Mouse (Mus musculus): ENCODE measurements around the gene Atr. TPM values are rescaled to one million over a fixed set of nuclear protein-coding genes. Genes with fewer than 3 reads are reported as not detected.

Gene Atr
- polyA plus RNA-seq, 1 experiment, result 1.7 TPM

- TF ChIP-seq MAX (IDR thresholded peaks at IDR 0.05; ENCODE audit: low read depth), result no peak
- TF ChIP-seq TCF3 (IDR thresholded peaks at IDR 0.05; ENCODE audit: insufficient read length, low read depth), result no peak
- TF ChIP-seq REST (IDR thresholded peaks at IDR 0.05; ENCODE audit: insufficient read depth, insufficient read length), result no peak
- TF ChIP-seq MYOD1 (IDR thresholded peaks at IDR 0.05; ENCODE audit: control insufficient read depth in 1 of 3, insufficient read length in 2 of 3, low read depth in 2 of 3), result no peak
- Histone ChIP-seq H3K36me3 (ENCODE audit: control insufficient read depth, insufficient read depth) (peaks cover 17% of the 10 kb centered on the region), H3K4me3 (no peak overlapping the region), H3K79me2 (ENCODE audit: control insufficient read depth, insufficient read depth) (no peaks in the 10 kb centered on the region), H3ac (ENCODE audit: control insufficient read depth, insufficient read length) (no peak overlapping the region), H3K4me2 (ENCODE audit: low read depth) (no peak overlapping the region), H3K27me3 (ENCODE audit: control insufficient read depth, insufficient read depth, insufficient read length) (no peaks in the 10 kb centered on the region)
These were observed 106.6 kb downstream of the Atr start for GRCm38 (mm10) chr9:95964037-95964436.

- H3K4me2 ChIP-seq (ENCODE audit: low read depth), result no peak overlapping the region
- no peak for TF ChIP-seq POLR2A (IDR thresholded peaks at IDR 0.05; ENCODE audit: insufficient read length, low read depth)
- TF ChIP-seq SRF (IDR thresholded peaks at IDR 0.05; ENCODE audit: control insufficient read depth, insufficient read length, low read depth), result no peak
- TF ChIP-seq MAX (IDR thresholded peaks at IDR 0.05; ENCODE audit: low read depth), result no peak
- TF ChIP-seq MYOG (IDR thresholded peaks at IDR 0.05; ENCODE audit: control insufficient read depth in 1 of 3, insufficient read depth in 1 of 3, insufficient read length in 2 of 3, low read depth in 2 of 3), result no peak
- no peak for TF ChIP-seq TCF12 (IDR thresholded peaks at IDR 0.05; ENCODE audit: insufficient read depth, poor library complexity, severe bottlenecking)
- no peak for TF ChIP-seq CEBPB (IDR thresholded peaks at IDR 0.05; ENCODE audit: insufficient read depth, poor library complexity, severe bottlenecking)
- TF ChIP-seq POLR2AphosphoS2 (IDR thresholded peaks at IDR 0.05; ENCODE audit: insufficient read length, low read depth), result no peak
- TF ChIP-seq TCF3 (IDR thresholded peaks at IDR 0.05; ENCODE audit: insufficient read length, low read depth), result no peak
- no peak for TF ChIP-seq E2F4 (IDR thresholded peaks at IDR 0.05; ENCODE audit: insufficient read depth)
- no peak for TF ChIP-seq REST (IDR thresholded peaks at IDR 0.05; ENCODE audit: insufficient read depth, insufficient read length)
- no peak for TF ChIP-seq MYOD1 (IDR thresholded peaks at IDR 0.05; ENCODE audit: control insufficient read depth in 1 of 3, insufficient read length in 2 of 3, low read depth in 2 of 3)
- TF ChIP-seq USF1 (IDR thresholded peaks at IDR 0.05; ENCODE audit: low read depth), result no peak
- H3K4me3 ChIP-seq, result no peak overlapping the region
- no peaks in the 10 kb centered on the region for H3K79me2 ChIP-seq (ENCODE audit: control insufficient read depth, insufficient read depth)
- H3K36me3 ChIP-seq (ENCODE audit: control insufficient read depth, insufficient read depth), result peaks cover 62% of the 10 kb centered on the region
- H3K27me3 ChIP-seq (ENCODE audit: control insufficient read depth, insufficient read depth, insufficient read length), result no peaks in the 10 kb centered on the region
- H3ac ChIP-seq (ENCODE audit: control insufficient read depth, insufficient read length), result no peak overlapping the region
These were observed 120.9 kb downstream of the Atr start for GRCm38 (mm10) chr9:95978279-95978678.

- H3K36me3 ChIP-seq (ENCODE audit: control insufficient read depth, insufficient read depth), result peaks cover 47% of the 10 kb centered on the region
- no peak overlapping the region for H3K4me2 ChIP-seq (ENCODE audit: low read depth)
- no peaks in the 10 kb centered on the region for H3K79me2 ChIP-seq (ENCODE audit: control insufficient read depth, insufficient read depth)
- H3K27me3 ChIP-seq (ENCODE audit: control insufficient read depth, insufficient read depth, insufficient read length), result no peaks in the 10 kb centered on the region
- H3K4me3 ChIP-seq, result no peak overlapping the region
- H3ac ChIP-seq (ENCODE audit: control insufficient read depth, insufficient read length), result no peak overlapping the region
- TF ChIP-seq REST (IDR thresholded peaks at IDR 0.05; ENCODE audit: insufficient read depth, insufficient read length) (no peak), POLR2AphosphoS2 (IDR thresholded peaks at IDR 0.05; ENCODE audit: insufficient read length, low read depth) (no peak), MYOD1 (IDR thresholded peaks at IDR 0.05; ENCODE audit: control insufficient read depth in 1 of 3, insufficient read length in 2 of 3, low read depth in 2 of 3) (no peak), MYOG (IDR thresholded peaks at IDR 0.05; ENCODE audit: control insufficient read depth in 1 of 3, insufficient read depth in 1 of 3, insufficient read length in 2 of 3, low read depth in 2 of 3) (no peak), TCF12 (IDR thresholded peaks at IDR 0.05; ENCODE audit: insufficient read depth, poor library complexity, severe bottlenecking) (no peak), MAX (IDR thresholded peaks at IDR 0.05; ENCODE audit: low read depth) (no peak)
These were observed 122.5 kb downstream of the Atr start for GRCm38 (mm10) chr9:95979896-95980295.

- H3K4me2 ChIP-seq (ENCODE audit: low read depth), result no peak overlapping the region
- H3K79me2 ChIP-seq (ENCODE audit: control insufficient read depth, insufficient read depth), result no peaks in the 10 kb centered on the region
- H3K27me3 ChIP-seq (ENCODE audit: control insufficient read depth, insufficient read depth, insufficient read length), result no peaks in the 10 kb centered on the region
- H3K4me3 ChIP-seq, result no peak overlapping the region
- peaks cover 28% of the 10 kb centered on the region for H3K36me3 ChIP-seq (ENCODE audit: control insufficient read depth, insufficient read depth)
- TF ChIP-seq CEBPB (IDR thresholded peaks at IDR 0.05; ENCODE audit: insufficient read depth, poor library complexity, severe bottlenecking) (no peak), SRF (IDR thresholded peaks at IDR 0.05; ENCODE audit: control insufficient read depth, insufficient read length, low read depth) (no peak), POLR2A (IDR thresholded peaks at IDR 0.05; ENCODE audit: insufficient read length, low read depth) (no peak), POLR2AphosphoS2 (IDR thresholded peaks at IDR 0.05; ENCODE audit: insufficient read length, low read depth) (no peak), USF1 (IDR thresholded peaks at IDR 0.05; ENCODE audit: low read depth) (no peak), MYOG (IDR thresholded peaks at IDR 0.05; ENCODE audit: control insufficient read depth in 1 of 3, insufficient read depth in 1 of 3, insufficient read length in 2 of 3, low read depth in 2 of 3) (no peak), TCF3 (IDR thresholded peaks at IDR 0.05; ENCODE audit: insufficient read length, low read depth) (no peak), REST (IDR thresholded peaks at IDR 0.05; ENCODE audit: insufficient read depth, insufficient read length) (no peak), MAX (IDR thresholded peaks at IDR 0.05; ENCODE audit: low read depth) (no peak), MYOD1 (IDR thresholded peaks at IDR 0.05; ENCODE audit: control insufficient read depth in 1 of 3, insufficient read length in 2 of 3, low read depth in 2 of 3) (no peak), TCF12 (IDR thresholded peaks at IDR 0.05; ENCODE audit: insufficient read depth, poor library complexity, severe bottlenecking) (no peak), E2F4 (IDR thresholded peaks at IDR 0.05; ENCODE audit: insufficient read depth) (no peak)
- no peak overlapping the region for H3ac ChIP-seq (ENCODE audit: control insufficient read depth, insufficient read length)
These were observed 134.9 kb downstream of the Atr start for GRCm38 (mm10) chr9:95992255-95992654.

Other genes starting within 250 kb of the Atr start
- 13.9 TPM for gene Pcolce2, start 220.0 kb upstream of the Atr start, polyA plus RNA-seq (2012; fragmentation: generic; extraction: Trizol)
- gene Trpc1, start 107.2 kb upstream of the Atr start, polyA plus RNA-seq (2012; fragmentation: generic; extraction: Trizol), result 0.96 TPM
- gene Pls1, start 12.3 kb upstream of the Atr start, polyA plus RNA-seq (2012; fragmentation: generic; extraction: Trizol), result not detected
- gene Xrn1, start 97.2 kb downstream of the Atr start, polyA plus RNA-seq (2012; fragmentation: generic; extraction: Trizol), result 2.9 TPM

Measured in myocyte (in vitro differentiated cells).